Mouse (Mus musculus) myocyte (in vitro differentiated cells): ENCODE data around the gene Fam129b. TPM values are rescaled to one million over a fixed set of nuclear protein-coding genes. Genes with fewer than 3 reads are reported as not detected.

Experiments
- H3K27me3 ChIP-seq: one replicate; pipeline ENCODE4 v1.6.1; 2011; ENCODE audit not compliant: control insufficient read depth, insufficient read depth, insufficient read length
- H3K36me3 ChIP-seq: one replicate; pipeline ENCODE4 v1.6.1; 2011; ENCODE audit not compliant: control insufficient read depth, insufficient read depth
- H3K4me2 ChIP-seq: one replicate; pipeline ENCODE4 v1.6.1; 2011; ENCODE audit warnings: low read depth, control low read depth
- H3K4me3 ChIP-seq: one replicate; pipeline ENCODE4 v1.5.1; 2011; ENCODE audit warnings: mild to moderate bottlenecking, control low read depth, moderate library complexity
- H3K79me2 ChIP-seq: one replicate; pipeline ENCODE4 v1.6.1; 2011; ENCODE audit not compliant: control insufficient read depth, insufficient read depth
- H3ac ChIP-seq: one replicate; pipeline ENCODE4 v1.6.1; 2011; ENCODE audit not compliant: control insufficient read depth, insufficient read length
- CEBPB ChIP-seq: IDR thresholded peaks from 2 replicates; pipeline ENCODE4 v1.6.1; 2011; ENCODE audit warnings: mild to moderate bottlenecking, moderate library complexity; ENCODE audit not compliant: poor library complexity, insufficient read depth, severe bottlenecking
- E2F4 ChIP-seq: IDR thresholded peaks from one replicate; pipeline ENCODE4 v1.6.1; 2011; ENCODE audit warnings: mild to moderate bottlenecking, control low read depth, moderate library complexity; ENCODE audit not compliant: insufficient read depth
- MAX ChIP-seq: IDR thresholded peaks from one replicate; pipeline ENCODE4 v1.6.1; 2011; ENCODE audit warnings: low read depth, mild to moderate bottlenecking, control low read depth
- MYOD1 ChIP-seq, 3 experiments: IDR thresholded peaks; one replicate each; pipeline ENCODE4 v1.6.1; 2011; ENCODE audit warnings: control low read depth in 2 of 3, low read depth in 2 of 3, mild to moderate bottlenecking in 2 of 3, moderate library complexity in 1 of 3; ENCODE audit not compliant: insufficient read length in 2 of 3, control insufficient read depth in 1 of 3
- MYOG ChIP-seq, 3 experiments: IDR thresholded peaks; one replicate each; pipeline ENCODE4 v1.6.1; 2011; ENCODE audit warnings: control low read depth in 2 of 3, low read depth in 2 of 3, mild to moderate bottlenecking in 2 of 3; ENCODE audit not compliant: insufficient read length in 2 of 3, control insufficient read depth in 1 of 3, insufficient read depth in 1 of 3
- POLR2A ChIP-seq: IDR thresholded peaks from one replicate; pipeline ENCODE4 v1.6.1; 2011; ENCODE audit warnings: low read depth, mild to moderate bottlenecking, control low read depth, moderate library complexity; ENCODE audit not compliant: insufficient read length
- POLR2AphosphoS2 ChIP-seq: IDR thresholded peaks from one replicate; pipeline ENCODE4 v1.6.1; 2011; ENCODE audit warnings: low read depth, control low read depth; ENCODE audit not compliant: insufficient read length
- REST ChIP-seq: IDR thresholded peaks from one replicate; pipeline ENCODE4 v1.6.1; 2011; ENCODE audit warnings: mild to moderate bottlenecking, control low read depth, moderate library complexity; ENCODE audit not compliant: insufficient read depth, insufficient read length
- SRF ChIP-seq: IDR thresholded peaks from one replicate; pipeline ENCODE4 v1.6.1; 2011; ENCODE audit warnings: low read depth; ENCODE audit not compliant: control insufficient read depth, insufficient read length
- TCF12 ChIP-seq: IDR thresholded peaks from one replicate; pipeline ENCODE4 v1.6.1; 2011; ENCODE audit warnings: mild to moderate bottlenecking, control low read depth; ENCODE audit not compliant: poor library complexity, insufficient read depth, severe bottlenecking
- TCF3 ChIP-seq: IDR thresholded peaks from one replicate; pipeline ENCODE4 v1.6.1; 2011; ENCODE audit warnings: low read depth, control low read depth; ENCODE audit not compliant: insufficient read length
- USF1 ChIP-seq: IDR thresholded peaks from one replicate; pipeline ENCODE4 v1.6.1; 2011; ENCODE audit warnings: low read depth, mild to moderate bottlenecking, control low read depth, moderate library complexity
- polyA plus RNA-seq: library from polyadenylated mRNA; unstranded; fragments of >200 nt; fragmentation: generic; extraction: Trizol; gene quantifications from one replicate; pipeline ENCODE4 v1.2.1, GENCODE M21; 2012; ENCODE audit warnings: missing spikeins

Fam129b gene
- polyA plus RNA-seq, 1 experiment = 204 TPM

DNA sequence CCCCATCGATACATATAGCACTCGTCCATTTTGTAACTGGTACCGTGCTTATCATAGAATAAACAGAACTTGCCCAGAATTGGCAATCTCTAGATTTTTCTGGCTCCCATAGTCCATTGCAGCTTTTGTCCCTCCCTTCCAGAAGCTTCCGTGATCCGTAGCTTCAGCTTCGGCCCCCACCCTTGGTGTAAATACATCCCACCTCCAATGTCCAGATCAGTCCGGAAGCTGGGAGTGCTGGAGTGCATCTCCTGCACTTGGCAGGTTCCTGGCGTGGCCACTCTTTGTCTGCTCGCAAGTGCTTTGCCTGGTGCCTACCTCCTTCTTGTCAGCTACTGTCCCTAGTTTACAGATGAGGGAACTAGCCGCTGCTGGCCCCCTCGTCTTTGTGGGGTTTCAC is 32.9 kb downstream of the Fam129b start:
- no peak for TF ChIP-seq TCF3
- no peak for TF ChIP-seq REST
- no peak for TF ChIP-seq E2F4
- no peak for TF ChIP-seq CEBPB
- TF ChIP-seq POLR2A = no peak
- TF ChIP-seq SRF = no peak
- TF ChIP-seq POLR2AphosphoS2 = no peak
- TF ChIP-seq MYOG (IDR thresholded peaks at IDR 0.05; ENCODE audit: control insufficient read depth in 1 of 3, insufficient read depth in 1 of 3, insufficient read length in 2 of 3, low read depth in 2 of 3) = no peak
- no peak for TF ChIP-seq USF1
- no peak for TF ChIP-seq TCF12
- no peak for TF ChIP-seq MYOD1 (IDR thresholded peaks at IDR 0.05; ENCODE audit: control insufficient read depth in 1 of 3, insufficient read length in 2 of 3, low read depth in 2 of 3)
- no peak for TF ChIP-seq MAX
- peaks cover 52% of the 10 kb centered on the region for H3K79me2 ChIP-seq
- peaks cover 33% of the 10 kb centered on the region for H3K36me3 ChIP-seq
- no peaks in the 10 kb centered on the region for H3K27me3 ChIP-seq
- no peak overlapping the region for H3K4me3 ChIP-seq
- H3K4me2 ChIP-seq = no peak overlapping the region
- H3ac ChIP-seq = no peak overlapping the region

DNA sequence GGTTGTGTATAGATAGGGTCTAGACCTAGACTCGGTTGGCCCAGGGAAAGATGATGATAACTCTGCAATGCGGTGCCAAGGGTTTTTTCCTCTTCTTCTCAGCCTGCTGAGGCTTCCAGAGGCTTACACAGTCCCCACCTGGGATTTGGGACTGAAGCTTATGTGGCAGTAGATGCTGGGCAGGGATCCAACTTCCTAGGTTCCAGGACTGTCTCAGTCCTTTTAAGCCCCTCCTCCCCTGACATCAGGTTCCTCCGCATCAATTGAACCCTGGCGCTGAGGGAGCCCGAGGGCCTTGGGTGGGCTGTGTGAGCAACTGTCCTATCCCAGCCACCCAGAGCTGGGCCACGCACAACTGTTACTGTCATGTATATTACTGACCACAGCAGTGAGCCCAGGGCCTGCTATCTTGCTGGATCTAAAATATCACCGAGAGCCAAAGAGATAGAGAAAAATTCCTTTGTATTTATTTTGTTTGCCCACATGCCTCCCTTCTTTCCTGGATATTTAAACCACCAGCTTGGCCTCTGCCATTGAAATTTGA is 35.8 kb downstream of the Fam129b start:
- Histone ChIP-seq H3ac (no peak overlapping the region), H3K79me2 (peaks cover 39% of the 10 kb centered on the region), H3K36me3 (peaks cover 38% of the 10 kb centered on the region), H3K4me2 (no peak overlapping the region), H3K4me3 (no peak overlapping the region), H3K27me3 (no peaks in the 10 kb centered on the region)
- TF ChIP-seq MYOG (IDR thresholded peaks at IDR 0.05; ENCODE audit: control insufficient read depth in 1 of 3, insufficient read depth in 1 of 3, insufficient read length in 2 of 3, low read depth in 2 of 3) = peak in 2 of 3 experiments; percentile 59 to 60
- no peak for TF ChIP-seq SRF
- peak in 2 of 3 experiments; percentile 51 to 57 for TF ChIP-seq MYOD1 (IDR thresholded peaks at IDR 0.05; ENCODE audit: control insufficient read depth in 1 of 3, insufficient read length in 2 of 3, low read depth in 2 of 3)

DNA sequence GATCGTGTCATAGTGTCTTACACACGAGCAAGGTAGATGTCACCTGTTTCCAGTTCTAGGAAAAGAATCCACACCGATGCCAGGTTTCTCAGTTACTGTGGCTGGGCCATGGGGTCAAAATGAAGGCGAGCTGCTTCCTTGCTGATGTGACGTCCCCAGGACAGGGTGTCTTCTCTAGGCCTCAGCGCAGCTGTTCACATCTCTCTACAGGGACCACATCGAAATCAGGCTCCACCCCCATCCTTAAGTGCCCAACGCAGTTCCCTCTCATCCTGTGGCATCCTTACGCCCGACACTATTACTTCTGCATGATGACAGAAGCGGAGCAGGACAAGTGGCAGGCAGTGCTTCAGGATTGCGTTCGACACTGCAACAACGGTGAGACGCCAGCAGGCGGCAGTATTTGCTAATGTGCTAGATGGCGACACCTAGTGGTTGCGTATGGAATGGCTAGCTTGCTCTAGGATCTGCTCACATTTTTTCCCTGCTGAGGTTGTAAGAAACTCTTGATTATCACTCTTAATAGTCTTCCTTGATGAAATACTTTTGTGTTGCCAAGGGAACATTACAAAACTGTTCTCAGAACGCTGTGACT is 36.4 kb downstream of the Fam129b start:
- peaks cover 39% of the 10 kb centered on the region for H3K36me3 ChIP-seq

DNA sequence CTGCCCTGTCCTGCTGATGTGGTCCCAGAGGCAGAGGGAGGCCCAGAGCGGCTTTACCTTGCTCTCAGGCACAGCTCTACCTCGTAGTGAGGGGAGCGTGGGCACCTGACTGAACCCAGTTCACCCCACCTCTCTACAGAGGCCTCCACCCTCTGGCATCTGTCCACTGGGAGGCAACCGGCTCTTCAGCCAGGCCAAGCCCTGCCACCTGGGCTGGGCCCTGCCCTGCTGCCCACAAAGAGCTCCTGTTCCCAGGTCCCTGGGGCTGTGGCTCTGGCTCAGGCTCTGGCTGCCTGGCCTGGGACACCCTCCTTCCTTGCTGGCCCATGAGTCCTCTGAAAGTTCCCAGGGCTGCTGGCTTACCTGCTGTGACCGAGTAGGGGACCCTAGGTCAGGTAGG is 38.4 kb downstream of the Fam129b start:
- Histone ChIP-seq H3ac (no peak overlapping the region), H3K27me3 (no peaks in the 10 kb centered on the region), H3K4me2 (peak overlapping the region; percentile 64), H3K4me3 (no peak overlapping the region), H3K36me3 (peaks cover 51% of the 10 kb centered on the region), H3K79me2 (peaks cover 31% of the 10 kb centered on the region)
- TF ChIP-seq MYOD1 (IDR thresholded peaks at IDR 0.05; ENCODE audit: control insufficient read depth in 1 of 3, insufficient read length in 2 of 3, low read depth in 2 of 3) = peak in 1 of 3 experiments; percentile 44
- no peak for TF ChIP-seq MAX
- peak in 1 of 3 experiments; percentile 43 for TF ChIP-seq MYOG (IDR thresholded peaks at IDR 0.05; ENCODE audit: control insufficient read depth in 1 of 3, insufficient read depth in 1 of 3, insufficient read length in 2 of 3, low read depth in 2 of 3)

More for the DNA sequence above, 36.4 kb downstream of the Fam129b start:
- no peak overlapping the region for H3K4me3 ChIP-seq
- H3K79me2 ChIP-seq = peaks cover 35% of the 10 kb centered on the region
- TF ChIP-seq CEBPB = no peak
- peak; percentile 49 for TF ChIP-seq SRF
- TF ChIP-seq MYOG (IDR thresholded peaks at IDR 0.05; ENCODE audit: control insufficient read depth in 1 of 3, insufficient read depth in 1 of 3, insufficient read length in 2 of 3, low read depth in 2 of 3) = peak in 2 of 3 experiments; percentile 1 to 44
- TF ChIP-seq TCF3 = no peak
- no peak for TF ChIP-seq MAX
- no peak for TF ChIP-seq REST
- no peak for TF ChIP-seq TCF12
- peak; percentile 54 for TF ChIP-seq POLR2AphosphoS2
- TF ChIP-seq MYOD1 (IDR thresholded peaks at IDR 0.05; ENCODE audit: control insufficient read depth in 1 of 3, insufficient read length in 2 of 3, low read depth in 2 of 3) = peak in 2 of 3 experiments; percentile 43 to 55
- TF ChIP-seq USF1 = no peak
- peak; percentile 52 for TF ChIP-seq POLR2A
- TF ChIP-seq E2F4 = no peak
- no peak overlapping the region for H3ac ChIP-seq
- no peak overlapping the region for H3K4me2 ChIP-seq
- no peaks in the 10 kb centered on the region for H3K27me3 ChIP-seq

DNA sequence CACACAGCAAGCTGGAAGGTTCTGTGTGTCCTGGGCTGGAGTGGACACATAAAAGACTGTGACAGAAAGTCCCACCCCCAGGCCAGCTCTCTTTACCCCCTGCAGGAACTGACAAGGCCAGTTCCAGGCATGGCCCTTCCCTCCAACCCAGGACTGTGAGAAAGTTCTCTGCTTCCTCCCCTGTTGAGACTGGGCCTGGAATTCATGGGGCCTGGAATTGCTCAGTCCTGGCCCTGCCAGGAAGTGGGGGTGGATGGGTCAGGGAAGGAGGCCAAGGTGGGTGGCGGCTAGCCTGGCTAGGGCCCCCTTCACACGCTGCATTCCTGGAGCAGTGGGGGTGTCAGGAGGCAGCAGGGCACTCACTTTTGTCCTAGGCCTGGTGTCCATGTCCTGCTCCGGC is 39.0 kb downstream of the Fam129b start:
- TF ChIP-seq POLR2A (peak; percentile 18), MAX (no peak), SRF (no peak), CEBPB (no peak), MYOD1 (IDR thresholded peaks at IDR 0.05; ENCODE audit: control insufficient read depth in 1 of 3, insufficient read length in 2 of 3, low read depth in 2 of 3) (peak in 1 of 3 experiments; percentile 59), REST (no peak), USF1 (no peak), TCF12 (no peak), MYOG (IDR thresholded peaks at IDR 0.05; ENCODE audit: control insufficient read depth in 1 of 3, insufficient read depth in 1 of 3, insufficient read length in 2 of 3, low read depth in 2 of 3) (peak in 1 of 3 experiments; percentile 12), TCF3 (no peak), POLR2AphosphoS2 (no peak), E2F4 (no peak)
- peak overlapping the region; percentile 64 for H3K4me2 ChIP-seq
- H3K79me2 ChIP-seq = peaks cover 31% of the 10 kb centered on the region
- H3K27me3 ChIP-seq = no peaks in the 10 kb centered on the region
- peaks cover 56% of the 10 kb centered on the region for H3K36me3 ChIP-seq
- H3K4me3 ChIP-seq = no peak overlapping the region
- H3ac ChIP-seq = no peak overlapping the region
